In the genomic region with DNA sequence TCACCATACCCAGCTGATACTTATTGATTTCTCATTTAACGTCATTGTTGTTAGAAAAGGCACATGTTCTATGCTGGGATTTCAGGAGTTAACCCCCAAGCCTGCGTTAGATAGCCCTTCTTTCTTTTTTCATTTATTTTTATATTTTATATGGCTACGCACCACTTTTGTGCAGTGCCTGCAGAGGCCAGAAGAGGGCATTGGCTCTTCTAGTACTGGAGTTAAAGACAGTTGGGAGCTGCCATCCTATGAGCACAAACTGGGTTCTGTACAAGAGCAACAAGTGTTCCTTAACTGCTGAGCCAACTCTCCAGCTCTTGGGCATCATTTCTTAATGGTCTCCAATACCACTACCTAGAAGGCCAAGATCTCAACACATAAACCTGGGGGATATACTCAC, we compare ENCODE assay signal across 9 mouse cellular contexts. TPM values are rescaled to one million over a fixed set of nuclear protein-coding genes. Genes with fewer than 3 reads are reported as not detected.
DNase-seq lines count a peak whose midpoint lies in the region; ATAC-seq and TF ChIP-seq lines count a peak whose summit lies in the region.
"Had no signal": no experiment of that assay in that cellular context is flagged by ENCODE, and none has a peak within 500 bp of the region (broad histone marks: within the 10 kb centered on the region; RNA-seq: fewer than 3 reads in every experiment).

No protein-coding gene starts in this region.

- no peak overlapping the region for H3K4me3 ChIP-seq in hindbrain, postnatal 0 days (ENCODE audit: low read length)
- no peak overlapping the region for H3K4me3 ChIP-seq in hindbrain, embryonic 13.5 days
- H3K4me3 ChIP-seq: liver, embryonic 15.5 days had no signal

- 22% methylated on average over 3 of the region's 3 CpGs for WGBS in hindbrain, postnatal 0 days
- 31% methylated on average over 3 of the region's 3 CpGs for WGBS in hindbrain, embryonic 13.5 days

- no peaks in the 10 kb centered on the region for H3K9me3 ChIP-seq in hindbrain, postnatal 0 days (ENCODE audit: low read length)
- H3K9me3 ChIP-seq in hindbrain, embryonic 13.5 days: no peaks in the 10 kb centered on the region
- H3K9me3 ChIP-seq: liver, embryonic 15.5 days had no signal

- no peak for ATAC-seq in hindbrain, postnatal 0 days
- ATAC-seq in hindbrain, embryonic 13.5 days (ENCODE audit: low FRiP score): no peak
- peak; percentile 32; the same call in 1 of the 2 replicates for ATAC-seq in granulocyte monocyte progenitor cell, adult 5-6 weeks (replicated peaks; ENCODE audit: poor library complexity, severe bottlenecking)

- DNase-seq in hindbrain, postnatal 0 days (ENCODE audit: low spot score): peak; percentile 66
- DNase-seq in urinary bladder, postnatal 25 days (ENCODE audit: low spot score): peak; percentile 24
- DNase-seq in urinary bladder, postnatal 36 days (ENCODE audit: low spot score in 2 of 2): no peak
- DNase-seq in spleen, adult 12 weeks (ENCODE audit: low spot score): no peak
- no peak for DNase-seq in frontal cortex, postnatal 10 days (ENCODE audit: low spot score in 2 of 2)

- no peak overlapping the region for H3K27ac ChIP-seq in hindbrain, postnatal 0 days
- H3K27ac ChIP-seq in hindbrain, embryonic 13.5 days: no peak overlapping the region
- H3K27ac ChIP-seq: liver, embryonic 15.5 days had no signal

- no peak overlapping the region for H3K4me2 ChIP-seq in hindbrain, postnatal 0 days (ENCODE audit: low read depth, low read length)
- no peak overlapping the region for H3K4me2 ChIP-seq in hindbrain, embryonic 13.5 days
- H3K4me2 ChIP-seq: liver, embryonic 15.5 days had no signal

- no peaks in the 10 kb centered on the region for H3K36me3 ChIP-seq in hindbrain, postnatal 0 days (ENCODE audit: insufficient read depth, low read length)
- H3K36me3 ChIP-seq in hindbrain, embryonic 13.5 days: no peaks in the 10 kb centered on the region
- H3K36me3 ChIP-seq: liver, embryonic 15.5 days had no signal

- H3K9ac ChIP-seq in hindbrain, postnatal 0 days (replicated peaks; ENCODE audit: low read length): no peak overlapping the region
- H3K9ac ChIP-seq in hindbrain, embryonic 13.5 days: no peak overlapping the region
- H3K9ac ChIP-seq: liver, embryonic 15.5 days had no signal

- peaks cover 26% of the 10 kb centered on the region for H3K27me3 ChIP-seq in hindbrain, postnatal 0 days (ENCODE audit: insufficient read depth, low read length)
- peaks cover 87% of the 10 kb centered on the region for H3K27me3 ChIP-seq in hindbrain, embryonic 13.5 days

- H3K4me1 ChIP-seq in hindbrain, postnatal 0 days (ENCODE audit: insufficient read depth, low read length): no peaks in the 10 kb centered on the region
- peaks cover 2% of the 10 kb centered on the region; the same call in 1 of the 2 replicates for H3K4me1 ChIP-seq in hindbrain, embryonic 13.5 days (replicated peaks)
- H3K4me1 ChIP-seq: liver, embryonic 15.5 days had no signal

- TF ChIP-seq CTCF in hindbrain, postnatal 0 days (IDR thresholded peaks at IDR 0.05; ENCODE audit: low read depth): peak; percentile 61

RNA-seq across cellular contexts. Expression of a gene that starts 6.5 kb away (rescaled TPM):
- total RNA-seq in hindbrain, postnatal 0 days (2014; rRNA removed): 2.8 and 4.5 TPM in 2 replicates
- 2.1 and 2.3 TPM in 2 replicates for polyA plus RNA-seq in hindbrain, postnatal 0 days (2015; fragmentation: Nextera tagmentation; extraction: Ambion mirVana)
- 3.6 and 5.0 TPM in 2 replicates for polyA plus RNA-seq in hindbrain, embryonic 13.5 days (2015; fragmentation: Nextera tagmentation; extraction: Ambion mirVana)
- total RNA-seq in granulocyte monocyte progenitor cell, adult 5-6 weeks (2014; fragmentation: Nextera tagmentation): not detected in 2 replicates
- not detected in 2 replicates for total RNA-seq in granulocyte monocyte progenitor cell, adult 5-6 weeks (2017)

RNA-seq across cellular contexts. Expression of a gene that starts 9.6 kb away (rescaled TPM):
- 0.61 and 0.68 TPM in 2 replicates for total RNA-seq in hindbrain, postnatal 0 days (2014; rRNA removed)
- 0.31 and 0.44 TPM in 2 replicates for polyA plus RNA-seq in hindbrain, postnatal 0 days (2015; fragmentation: Nextera tagmentation; extraction: Ambion mirVana)
- polyA plus RNA-seq in hindbrain, embryonic 13.5 days (2015; fragmentation: Nextera tagmentation; extraction: Ambion mirVana): 1.4 and 4.1 TPM in 2 replicates
- total RNA-seq in granulocyte monocyte progenitor cell, adult 5-6 weeks (2014; fragmentation: Nextera tagmentation): not detected in 2 replicates
- total RNA-seq in granulocyte monocyte progenitor cell, adult 5-6 weeks (2017): not detected in 2 replicates
- polyA plus RNA-seq: heart, embryonic 16.5 days; liver, embryonic 15.5 days had no signal

Comparison
In these comparisons a context has a peak if more than half of its experiments do, and no peak if none do; other contexts are left out.
1. DNase-seq: peak in hindbrain, postnatal 0 days (single experiment) and urinary bladder, postnatal 25 days (single experiment); none in urinary bladder, postnatal 36 days (0 of 2), spleen, adult 12 weeks (single experiment) and frontal cortex, postnatal 10 days (0 of 2).